Mouse (Mus musculus): ENCODE results near the gene Sardh.

The Sardh gene

DNA sequence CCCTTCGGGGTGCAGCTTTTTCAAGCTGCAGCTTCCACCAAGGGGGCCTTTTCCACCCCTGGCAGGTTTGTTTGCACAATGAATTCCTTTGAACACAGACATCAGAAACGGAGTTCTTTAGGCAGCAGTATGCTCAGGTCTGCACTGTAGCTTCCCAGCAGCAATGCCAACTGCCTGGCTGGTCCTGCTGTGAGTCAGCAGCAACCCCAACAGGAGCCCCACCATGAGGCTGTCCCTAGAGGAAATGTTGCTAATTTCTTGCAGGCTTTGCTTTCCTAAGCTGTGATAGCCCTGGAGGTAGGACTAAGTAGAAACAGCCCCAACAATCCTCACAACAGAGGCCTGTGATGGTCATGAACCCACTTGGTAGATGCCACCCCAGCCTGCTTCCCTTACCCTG lies 81.1 kb downstream of the Sardh start:
- no peak for DNase-seq (ENCODE audit: low spot score)

DNA sequence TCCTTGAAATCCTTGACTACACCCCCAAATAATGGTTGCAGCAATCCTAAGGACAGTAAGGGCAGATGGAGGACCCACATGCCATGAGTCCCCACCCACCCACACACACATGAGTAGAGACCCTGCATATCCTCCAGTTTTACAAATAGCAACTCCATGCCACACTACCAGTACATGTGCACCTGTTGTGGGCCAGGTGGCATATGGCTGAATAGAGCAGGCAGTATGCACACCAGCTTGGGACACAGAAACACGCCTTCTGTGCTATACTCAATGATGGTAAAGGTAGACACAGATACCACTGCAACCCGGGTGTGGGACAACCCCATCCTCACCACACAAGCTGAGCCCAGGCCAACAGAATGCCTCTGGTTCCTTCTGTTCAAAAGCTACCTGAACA lies 82.1 kb downstream of the Sardh start:
- no peak for DNase-seq (ENCODE audit: low spot score)

DNA sequence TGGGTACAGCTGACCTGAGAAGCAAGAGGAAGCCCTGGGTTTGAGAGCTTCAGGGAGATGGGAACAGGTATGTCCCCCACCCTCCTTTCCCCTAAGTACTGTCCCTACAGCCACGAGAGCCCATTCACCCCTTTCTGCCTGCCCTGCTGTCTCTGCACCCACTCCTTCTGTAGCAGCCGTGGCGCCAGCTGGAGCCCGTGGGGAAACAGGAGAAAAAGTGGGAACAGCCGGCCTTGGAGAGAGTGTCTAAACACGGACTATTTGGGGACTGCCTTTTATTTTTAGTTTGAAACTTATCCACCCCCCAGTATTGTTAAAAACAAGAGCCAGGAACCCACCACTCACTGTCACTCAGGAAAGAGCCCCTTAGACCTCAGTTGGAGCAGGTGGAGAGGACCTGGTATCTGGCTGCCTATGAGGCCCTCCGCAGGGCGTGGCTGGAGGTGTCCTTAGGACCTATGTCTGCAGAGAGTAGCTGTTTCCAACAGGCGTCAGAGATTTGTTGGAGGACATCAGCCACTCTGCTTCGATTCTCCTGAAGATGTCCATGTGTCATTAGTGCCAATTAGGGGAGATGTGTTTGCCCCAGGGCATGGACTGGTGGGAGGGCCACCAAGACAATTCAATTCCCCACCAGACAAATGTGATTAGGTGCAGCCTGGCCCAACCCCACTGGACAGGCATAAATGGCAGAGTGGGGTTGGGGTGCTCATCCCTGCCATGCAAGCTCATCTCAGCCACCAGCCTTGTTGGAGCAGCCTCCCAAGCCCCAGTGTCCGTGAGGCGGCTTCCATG lies 83.1 kb downstream of the Sardh start, which contains the start of gene Dbh:
Dbh (plus strand) TSS at position 438 of the 795 bp plus-strand sequence.
- no peak for DNase-seq (ENCODE audit: low spot score)

DNA sequence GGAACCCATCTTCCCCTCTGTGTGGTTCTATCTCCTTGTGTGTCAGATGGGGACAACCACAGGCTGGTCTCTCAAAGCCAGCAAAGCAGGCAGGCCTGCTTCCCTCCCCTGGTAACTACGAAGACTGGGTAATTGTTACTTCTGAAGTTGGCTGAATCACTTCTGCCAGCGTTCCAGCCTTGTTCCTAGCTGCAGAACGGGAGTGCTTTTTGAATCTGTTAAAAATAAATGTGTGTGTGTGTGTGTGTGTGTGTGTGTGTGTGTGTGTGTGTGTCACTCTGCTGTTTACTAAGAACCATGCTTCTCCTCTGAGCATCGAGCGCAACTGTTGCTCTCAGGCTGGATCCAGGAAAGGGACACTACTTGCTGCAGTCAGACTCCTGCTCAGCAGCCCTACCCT lies 84.3 kb downstream of the Sardh start:
- no peak for DNase-seq (ENCODE audit: low spot score)

DNA sequence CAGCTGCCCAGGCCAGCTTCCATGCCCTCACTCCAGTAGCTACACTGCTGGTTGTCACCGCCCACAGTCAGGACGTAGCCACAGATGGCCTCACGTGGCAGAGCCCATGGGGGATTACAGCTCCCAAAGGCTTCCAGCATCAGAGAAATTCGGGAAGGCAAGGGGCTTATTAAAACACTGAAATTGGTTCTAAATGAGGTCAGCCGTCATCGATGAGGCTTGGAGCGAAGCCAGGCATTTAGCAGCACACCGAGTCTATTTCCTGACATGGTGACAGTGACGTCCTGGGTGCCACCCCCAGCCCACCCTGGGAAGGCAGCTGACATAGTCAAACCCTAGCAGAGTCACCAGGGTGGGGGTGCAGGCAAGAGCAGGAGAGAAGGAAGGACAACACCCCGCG lies 85.5 kb downstream of the Sardh start:
- DNase-seq (ENCODE audit: low spot score), result no peak

DNA sequence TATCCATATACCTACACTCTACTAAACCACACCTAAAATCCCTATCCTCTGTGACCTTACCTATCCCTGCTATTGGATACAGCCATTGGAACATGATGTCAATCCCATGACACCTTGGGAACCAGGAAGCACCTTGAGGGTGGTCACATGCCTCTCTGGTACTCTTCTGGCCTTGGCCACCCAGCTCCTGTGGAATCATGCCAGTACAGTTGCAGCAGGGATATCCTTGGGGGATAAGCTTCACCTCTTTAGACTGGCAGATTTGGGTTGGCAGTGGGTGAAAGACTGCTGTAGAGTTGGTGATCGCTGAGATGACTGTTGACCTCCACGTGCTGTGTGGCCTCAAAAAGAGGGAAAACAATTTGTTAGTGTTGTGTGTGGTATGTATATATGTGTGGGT lies 86.6 kb downstream of the Sardh start:
- no peak for DNase-seq (ENCODE audit: low spot score)

DNA sequence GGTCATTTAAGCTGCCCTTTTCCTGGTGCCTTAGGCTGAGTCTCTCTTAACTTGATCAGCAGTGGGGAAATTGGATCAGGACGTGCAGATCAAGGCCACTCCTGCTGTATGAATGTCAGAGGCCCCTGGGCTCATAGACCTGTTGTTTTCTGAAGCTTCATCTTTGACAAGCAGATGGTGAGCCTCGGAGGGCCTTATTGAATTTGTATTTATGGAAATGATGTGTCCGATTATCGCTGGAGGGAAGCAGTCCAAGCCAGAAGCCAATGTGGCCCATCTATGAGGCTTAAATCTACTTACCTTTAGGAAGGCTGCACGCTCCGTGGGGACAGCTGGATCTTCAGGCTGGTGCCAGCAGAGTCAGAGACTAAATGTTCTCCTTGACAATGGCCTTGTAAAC lies 91.5 kb downstream of the Sardh start:
- DNase-seq (ENCODE audit: low spot score), result no peak

DNA sequence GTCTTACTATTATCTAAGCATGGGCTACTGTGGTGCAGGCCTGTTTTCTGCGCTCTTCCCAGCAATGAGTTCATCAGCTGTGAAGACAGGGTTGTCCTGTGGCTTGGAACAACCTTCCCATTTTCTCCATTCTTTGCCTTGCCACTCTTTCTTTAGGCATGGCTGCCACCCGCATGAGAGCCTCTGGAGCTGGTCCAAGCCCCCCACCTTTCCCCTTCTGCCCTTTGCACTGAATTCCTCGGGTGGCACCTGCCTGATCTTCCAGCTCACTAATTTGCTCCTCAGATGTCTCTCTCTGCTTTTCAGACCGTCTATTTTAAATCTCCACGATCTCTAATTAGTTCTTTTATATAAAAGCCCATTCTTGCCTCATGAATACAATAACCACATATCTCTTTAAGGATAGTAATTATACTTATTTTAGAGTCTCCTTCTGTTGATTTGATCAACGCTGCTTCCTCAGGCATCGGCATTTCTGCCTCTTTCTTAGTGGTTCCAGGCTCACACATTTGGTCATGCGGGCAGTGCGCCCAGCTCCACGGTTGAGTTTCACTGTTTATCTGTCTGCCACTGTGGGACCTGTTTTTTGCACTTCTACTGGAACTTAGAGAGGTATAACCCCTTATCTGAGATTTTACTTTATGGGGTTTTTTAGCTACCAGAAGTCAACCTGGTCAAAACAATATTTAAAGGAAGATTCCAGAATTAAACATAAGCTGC lies 93.5 kb downstream of the Sardh start:
- no peak for DNase-seq (ENCODE audit: low spot score)

DNA sequence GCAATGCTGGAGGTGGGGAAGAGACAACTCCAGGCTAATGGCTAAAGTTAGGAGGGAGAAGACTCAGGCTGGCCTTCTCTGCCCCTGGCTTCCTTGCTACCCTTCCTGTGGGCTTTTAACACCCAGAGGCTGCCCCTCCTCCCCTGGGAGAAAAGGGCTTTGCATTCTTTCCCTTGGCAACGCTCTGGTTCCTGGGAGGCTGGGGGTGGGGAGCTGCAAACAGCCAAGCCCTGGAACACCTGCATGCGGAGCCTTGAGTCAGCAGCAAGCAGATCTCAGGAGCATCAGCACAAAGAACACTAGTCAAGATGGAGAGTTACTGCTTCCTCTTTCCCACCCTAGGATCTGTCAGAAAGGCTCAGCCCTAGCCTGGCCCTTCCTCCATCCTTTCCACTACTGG lies 98.7 kb downstream of the Sardh start:
- no peak for DNase-seq (ENCODE audit: low spot score)

DNA sequence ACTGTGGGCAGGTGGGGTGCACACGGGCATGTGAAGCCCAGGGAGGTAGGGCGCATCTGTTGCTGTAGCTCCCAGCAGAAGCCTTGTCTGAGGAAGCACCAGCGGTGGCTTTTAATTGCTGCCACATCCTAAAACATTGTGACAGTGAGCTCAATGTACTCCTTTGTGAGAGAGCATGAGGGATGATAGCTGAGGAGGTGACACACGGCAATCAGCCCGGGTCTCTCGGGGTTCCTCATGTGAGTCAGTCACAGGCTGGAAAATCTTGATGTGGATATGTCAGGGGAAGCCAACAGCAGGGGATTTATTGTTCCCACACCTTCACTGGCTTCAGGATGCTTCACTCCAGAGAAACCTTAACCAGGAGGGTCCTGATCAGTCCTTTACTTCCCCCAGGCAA lies 101.3 kb downstream of the Sardh start:
- DNase-seq (ENCODE audit: low spot score), result no peak

DNA sequence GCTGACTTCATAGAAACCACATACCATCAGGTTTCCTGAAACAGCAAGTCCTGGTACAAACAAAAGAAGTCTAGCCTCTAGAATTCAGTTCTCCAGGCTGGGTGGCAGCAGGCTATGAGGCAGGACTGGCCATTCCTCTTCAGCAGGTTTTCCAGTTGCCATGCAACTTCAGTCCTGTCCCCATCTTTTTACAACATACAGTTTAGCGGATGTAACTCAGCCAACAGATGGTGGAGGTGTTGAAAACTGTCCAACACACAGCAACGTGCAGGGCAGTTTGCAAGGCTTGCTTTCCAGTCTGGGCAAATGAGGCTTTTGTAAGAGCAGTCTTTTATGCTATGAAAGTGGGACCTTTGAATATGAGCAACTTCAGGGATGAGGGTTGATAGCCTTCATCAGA lies 103.2 kb downstream of the Sardh start:
- no peak for DNase-seq (ENCODE audit: low spot score)

DNA sequence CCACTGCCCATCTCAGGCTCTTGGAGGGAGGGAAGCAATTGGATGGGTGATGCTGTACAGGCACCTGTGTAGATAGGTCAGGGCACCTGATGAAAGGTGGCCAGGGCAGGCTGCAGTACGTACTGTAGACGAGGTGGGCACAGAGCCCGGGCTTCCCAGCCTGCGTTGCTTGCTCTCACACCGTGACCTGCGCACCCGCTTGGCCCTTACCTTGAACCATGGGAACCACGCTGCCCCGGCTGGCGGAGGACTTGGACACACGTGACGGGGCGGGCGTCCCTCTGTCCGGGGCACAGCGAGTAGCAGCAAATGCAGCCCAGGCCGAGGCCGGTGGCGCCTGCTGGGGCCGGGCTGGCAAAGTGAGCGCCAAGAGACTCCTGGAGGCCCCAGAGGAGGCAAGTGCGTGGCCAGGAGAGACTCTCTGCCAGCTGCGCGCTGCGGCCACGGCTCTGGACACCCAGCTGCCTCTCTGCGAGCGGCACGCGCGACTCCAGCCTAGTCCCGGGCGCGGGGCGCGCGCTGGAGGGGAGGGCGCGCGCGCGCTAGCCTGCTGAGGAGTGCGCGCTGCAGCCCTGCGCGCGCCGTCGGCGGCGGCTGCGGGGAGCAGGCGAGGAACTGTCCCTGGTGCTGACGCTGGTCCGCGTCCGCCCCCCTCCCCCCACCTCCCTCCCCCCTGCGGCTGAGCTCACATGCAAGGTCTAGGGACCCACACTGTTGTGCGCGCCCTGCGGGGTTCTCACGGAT lies 106.0 kb downstream of the Sardh start, which contains the start of gene Fam163b:
Fam163b (minus strand) TSS at position 542 of the 744 bp plus-strand sequence.
- no peak for DNase-seq (ENCODE audit: low spot score)
